Comparison of ENCODE assay signal across 30 mouse cellular contexts in the genomic region with DNA sequence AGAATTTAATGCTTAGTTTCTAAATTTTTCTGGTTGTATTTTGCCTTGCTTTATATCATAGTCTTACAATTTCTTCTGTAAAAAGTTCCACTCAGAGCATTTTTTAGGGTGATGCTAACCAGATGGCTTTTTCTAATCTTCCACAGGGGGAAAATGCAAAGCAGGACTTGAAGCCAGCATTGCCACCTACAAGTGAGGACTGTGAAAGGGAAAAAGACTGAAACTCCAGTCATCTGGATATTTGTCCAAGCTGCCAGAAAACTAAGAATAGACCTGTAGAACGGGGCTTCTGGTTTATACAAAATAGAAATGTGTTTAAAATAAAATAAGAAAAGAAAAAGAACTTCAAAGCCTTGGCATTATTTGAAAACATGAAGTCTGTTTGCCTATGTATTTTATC. TPM values are rescaled to one million over a fixed set of nuclear protein-coding genes. Genes with fewer than 3 reads are reported as not detected.
DNase-seq lines count a peak whose midpoint lies in the region; ATAC-seq and TF ChIP-seq lines count a peak whose summit lies in the region.
"Had no signal": no experiment of that assay in that cellular context is flagged by ENCODE, and none has a peak within 500 bp of the region (broad histone marks: within the 10 kb centered on the region; RNA-seq: fewer than 3 reads in every experiment).

No protein-coding gene starts in this region.

- H3K27me3 ChIP-seq in embryonic facial prominence, embryonic 14.5 days (replicated peaks; ENCODE audit: control insufficient read depth, insufficient read depth, low read length) = no peaks in the 10 kb centered on the region
- no peaks in the 10 kb centered on the region for H3K27me3 ChIP-seq in embryonic facial prominence, embryonic 10.5 days (replicated peaks; ENCODE audit: low read depth, poor library complexity, severe bottlenecking)
- H3K27me3 ChIP-seq in heart, embryonic 12.5 days (replicated peaks) = no peaks in the 10 kb centered on the region
- H3K27me3 ChIP-seq: embryonic facial prominence, embryonic 15.5 days; forebrain, embryonic 15.5 days; heart, embryonic 15.5 days; limb, embryonic 12.5 days; neural tube, embryonic 15.5 days; stomach, embryonic 15.5 days had no signal

- no peak for ATAC-seq in embryonic facial prominence, embryonic 14.5 days (ENCODE audit: low read depth)
- no peak for ATAC-seq in heart, embryonic 12.5 days (ENCODE audit: insufficient number of reproducible peaks, low FRiP score)
- ATAC-seq: forebrain, embryonic 15.5 days; inflammation-experienced regulatory T-cells, adult 6 months; liver, postnatal 0 days; lung, postnatal 0 days had no signal

- no peaks in the 10 kb centered on the region for H3K9me3 ChIP-seq in embryonic facial prominence, embryonic 14.5 days (ENCODE audit: control insufficient read depth, low read length)
- peaks cover 3% of the 10 kb centered on the region; the same call in 1 of the 2 replicates for H3K9me3 ChIP-seq in embryonic facial prominence, embryonic 10.5 days
- H3K9me3 ChIP-seq in heart, embryonic 12.5 days (replicated peaks) = no peaks in the 10 kb centered on the region
- H3K9me3 ChIP-seq: embryonic facial prominence, embryonic 15.5 days; forebrain, embryonic 15.5 days; heart, embryonic 15.5 days; limb, embryonic 12.5 days; neural tube, embryonic 15.5 days; stomach, embryonic 15.5 days had no signal

- no peak overlapping the region for H3K4me3 ChIP-seq in embryonic facial prominence, embryonic 14.5 days (ENCODE audit: low read depth, low read length)
- H3K4me3 ChIP-seq in embryonic facial prominence, embryonic 10.5 days = no peak overlapping the region
- no peak overlapping the region for H3K4me3 ChIP-seq in layer of hippocampus, adult 2 months
- no peak overlapping the region for H3K4me3 ChIP-seq in heart, embryonic 12.5 days
- H3K4me3 ChIP-seq: embryonic facial prominence, embryonic 15.5 days; forebrain, embryonic 15.5 days; gastrocnemius, adult 2 months; heart, embryonic 15.5 days; limb, embryonic 12.5 days; neural tube, embryonic 15.5 days; stomach, embryonic 15.5 days had no signal

- peak; percentile 17; the same call in 1 of the 2 replicates for TF ChIP-seq CTCF in layer of hippocampus, adult 2 months (conservative IDR thresholded peaks at IDR 0.05)

- DNase-seq in embryonic facial prominence, embryonic 14.5 days (ENCODE audit: low spot score) = peak; percentile 38
- DNase-seq in embryonic facial prominence, embryonic 10.5 days (ENCODE audit: low spot score) = no peak
- peak; percentile 14 to 53 for DNase-seq in layer of hippocampus, adult 2 months (ENCODE audit: low spot score in 2 of 2)
- no peak for DNase-seq in layer of hippocampus, postnatal 36 days
- DNase-seq in right cerebral cortex, adult 2 months (ENCODE audit: low spot score in 2 of 2) = peak; percentile 15 to 40
- no peak for DNase-seq in right cerebral cortex, postnatal 14 days
- no peak for DNase-seq in urinary bladder, adult 2 months (ENCODE audit: low spot score)
- DNase-seq: adrenal gland, postnatal 10 days; cerebellum, adult 2 months; cerebellum, postnatal 36 days; embryo, embryonic 11 days; gastrocnemius, adult 2 months; heart, postnatal 36 days; kidney, adult 18-20 months; liver, postnatal 0 days; thymus, adult 18-20 months; thymus, postnatal 36 days had no signal

- no peaks in the 10 kb centered on the region for H3K36me3 ChIP-seq in embryonic facial prominence, embryonic 14.5 days (ENCODE audit: control insufficient read depth, insufficient read depth, low read length)
- H3K36me3 ChIP-seq in embryonic facial prominence, embryonic 10.5 days (replicated peaks) = no peaks in the 10 kb centered on the region
- H3K36me3 ChIP-seq in heart, embryonic 12.5 days = no peaks in the 10 kb centered on the region
- H3K36me3 ChIP-seq: embryonic facial prominence, embryonic 15.5 days; forebrain, embryonic 15.5 days; heart, embryonic 15.5 days; limb, embryonic 12.5 days; neural tube, embryonic 15.5 days; stomach, embryonic 15.5 days had no signal

- 50% methylated on average over 1 of the region's 1 CpGs for WGBS in embryonic facial prominence, embryonic 14.5 days
- 83% methylated on average over 1 of the region's 1 CpGs for WGBS in embryonic facial prominence, embryonic 10.5 days
- WGBS in heart, embryonic 12.5 days = 31% methylated on average over 1 of the region's 1 CpGs

- H3K4me1 ChIP-seq in embryonic facial prominence, embryonic 14.5 days (ENCODE audit: control insufficient read depth, insufficient read depth, low read length) = no peaks in the 10 kb centered on the region
- H3K4me1 ChIP-seq in embryonic facial prominence, embryonic 10.5 days = no peaks in the 10 kb centered on the region
- H3K4me1 ChIP-seq in heart, embryonic 12.5 days (replicated peaks) = peaks cover 4% of the 10 kb centered on the region; the same call in 1 of the 2 replicates
- H3K4me1 ChIP-seq: embryonic facial prominence, embryonic 15.5 days; forebrain, embryonic 15.5 days; heart, embryonic 15.5 days; limb, embryonic 12.5 days; neural tube, embryonic 15.5 days; stomach, embryonic 15.5 days had no signal

- no peak overlapping the region for H3K27ac ChIP-seq in embryonic facial prominence, embryonic 14.5 days (replicated peaks; ENCODE audit: low read depth, low read length)
- no peak overlapping the region for H3K27ac ChIP-seq in embryonic facial prominence, embryonic 10.5 days (replicated peaks)
- peak overlapping the region; percentile 57 for H3K27ac ChIP-seq in layer of hippocampus, adult 2 months
- H3K27ac ChIP-seq in heart, embryonic 12.5 days (ENCODE audit: poor library complexity, severe bottlenecking) = no peak overlapping the region
- H3K27ac ChIP-seq: embryonic facial prominence, embryonic 15.5 days; forebrain, embryonic 15.5 days; gastrocnemius, adult 2 months; heart, embryonic 15.5 days; hindbrain, embryonic 14.5 days; kidney, postnatal 0 days; limb, embryonic 12.5 days; neural tube, embryonic 15.5 days; stomach, embryonic 15.5 days had no signal

- H3K4me2 ChIP-seq in embryonic facial prominence, embryonic 14.5 days (ENCODE audit: low read depth, low read length) = no peak overlapping the region
- no peak overlapping the region for H3K4me2 ChIP-seq in heart, embryonic 12.5 days
- H3K4me2 ChIP-seq: embryonic facial prominence, embryonic 15.5 days; forebrain, embryonic 15.5 days; heart, embryonic 15.5 days; hindbrain, embryonic 14.5 days; limb, embryonic 12.5 days; liver, embryonic 11.5 days; midbrain, embryonic 11.5 days; neural tube, embryonic 15.5 days; stomach, embryonic 15.5 days had no signal

- no peak overlapping the region for H3K9ac ChIP-seq in embryonic facial prominence, embryonic 14.5 days (ENCODE audit: low read depth, low read length)
- no peak overlapping the region for H3K9ac ChIP-seq in heart, embryonic 12.5 days
- H3K9ac ChIP-seq: embryonic facial prominence, embryonic 15.5 days; forebrain, embryonic 15.5 days; heart, embryonic 15.5 days; hindbrain, embryonic 14.5 days; limb, embryonic 12.5 days; liver, postnatal 0 days; neural tube, embryonic 15.5 days; stomach, embryonic 15.5 days had no signal

RNA-seq across cellular contexts. Expression of a gene that starts 19.6 kb away (rescaled TPM):
- polyA plus RNA-seq in embryonic facial prominence, embryonic 14.5 days (2014; fragmentation: Nextera tagmentation; extraction: Ambion mirVana) = 70.8 and 79.5 TPM in 2 replicates
- 70.9 and 71.3 TPM in 2 replicates for polyA plus RNA-seq in embryonic facial prominence, embryonic 10.5 days (2016; fragmentation: Nextera tagmentation; extraction: Ambion mirVana)
- total RNA-seq in layer of hippocampus, adult 2 months (2021) = 10 to 100 TPM; 27.7 to 29.0 TPM
- 10 to 100 TPM; 25.4 to 28.0 TPM for total RNA-seq in layer of hippocampus, postnatal 36 days (2021)
- polyA plus RNA-seq in heart, embryonic 12.5 days (2016; fragmentation: Nextera tagmentation; extraction: Ambion mirVana) = 50.8 and 51.1 TPM in 2 replicates
- 32.3 and 39.4 TPM in 2 replicates for polyA plus RNA-seq in urinary bladder, adult 2 months (2012; rRNA removed)

Comparison
In these comparisons a context has a peak if more than half of its experiments do, and no peak if none do; other contexts are left out.
1. DNase-seq: peak in embryonic facial prominence, embryonic 14.5 days (single experiment), layer of hippocampus, adult 2 months (2 of 2) and right cerebral cortex, adult 2 months (2 of 2); none in embryonic facial prominence, embryonic 10.5 days (single experiment), layer of hippocampus, postnatal 36 days (0 of 2), right cerebral cortex, postnatal 14 days (single experiment) and urinary bladder, adult 2 months (single experiment).